Comparison of ENCODE assay signal across 13 mouse cellular contexts in genomic region chr11:20634543-20634942, GRCm38 (mm10).
A peak's percentile ranks its signal among the peaks of the same experiment; 100 is the strongest.
DNase-seq lines count a peak whose midpoint lies in the region; ATAC-seq and TF ChIP-seq lines count a peak whose summit lies in the region.
"Had no signal": no experiment of that assay in that cellular context is flagged by ENCODE, and none has a peak within 500 bp of the region (broad histone marks: within the 10 kb centered on the region; RNA-seq: fewer than 3 reads in every experiment).

No protein-coding gene starts in this region.

- peaks cover 34% of the 10 kb centered on the region for H3K4me1 ChIP-seq in heart, embryonic 11.5 days (ENCODE audit: control insufficient read depth, insufficient read depth, low read length)
- H3K4me1 ChIP-seq in lung, embryonic 14.5 days (ENCODE audit: insufficient read depth), result peaks cover 12% of the 10 kb centered on the region
- peaks cover 9% of the 10 kb centered on the region; the same call in 1 of the 2 replicates for H3K4me1 ChIP-seq in intestine, embryonic 16.5 days (ENCODE audit: control insufficient read depth, insufficient read depth, low read length)

- H3K27ac ChIP-seq in heart, embryonic 11.5 days (ENCODE audit: low read depth, low read length), result no peak overlapping the region
- peak overlapping the region; percentile 37; the same call in 1 of the 2 replicates for H3K27ac ChIP-seq in lung, embryonic 14.5 days (ENCODE audit: low read depth)
- peak overlapping the region; percentile 83 for H3K27ac ChIP-seq in intestine, embryonic 16.5 days (ENCODE audit: low read length)
- H3K27ac ChIP-seq: limb, embryonic 10.5 days had no signal

- H3K36me3 ChIP-seq in heart, embryonic 11.5 days (ENCODE audit: control insufficient read depth, insufficient read depth, low read length), result no peaks in the 10 kb centered on the region
- H3K36me3 ChIP-seq in lung, embryonic 14.5 days (ENCODE audit: insufficient read depth), result no peaks in the 10 kb centered on the region
- no peaks in the 10 kb centered on the region for H3K36me3 ChIP-seq in intestine, embryonic 16.5 days (ENCODE audit: control insufficient read depth, insufficient read depth, low read length)
- H3K36me3 ChIP-seq in myocyte (ENCODE audit: control insufficient read depth, insufficient read depth), result no peaks in the 10 kb centered on the region
- H3K36me3 ChIP-seq: limb, embryonic 10.5 days had no signal

- H3K9me3 ChIP-seq in heart, embryonic 11.5 days (replicated peaks; ENCODE audit: control insufficient read depth, low read length), result no peaks in the 10 kb centered on the region
- H3K9me3 ChIP-seq in lung, embryonic 14.5 days (ENCODE audit: low read depth, low read length), result no peaks in the 10 kb centered on the region
- no peaks in the 10 kb centered on the region for H3K9me3 ChIP-seq in intestine, embryonic 16.5 days (ENCODE audit: control insufficient read depth, low read length)
- H3K9me3 ChIP-seq: limb, embryonic 10.5 days had no signal

- ATAC-seq in heart, embryonic 11.5 days (replicated peaks; ENCODE audit: insufficient number of reproducible peaks, low FRiP score, low TSS enrichment), result no peak
- no peak for ATAC-seq in lung, embryonic 14.5 days (ENCODE audit: insufficient read depth)
- ATAC-seq in intestine, embryonic 16.5 days, result no peak

- no peak for DNase-seq in heart, postnatal 14 days
- no peak for DNase-seq in lung, embryonic 14.5 days
- no peak for DNase-seq in lung, adult 18-20 months
- no peak for DNase-seq in cerebellum, postnatal 4 days (ENCODE audit: low spot score in 2 of 2)
- no peak for DNase-seq in embryo, embryonic 10 days (ENCODE audit: low spot score)
- DNase-seq: adrenal gland, adult 8-10 months; cerebellum, adult 9-10 months; kidney, postnatal 25 days; lung, postnatal 10 days had no signal

- peaks cover 76% of the 10 kb centered on the region for H3K79me2 ChIP-seq in myocyte (ENCODE audit: control insufficient read depth, insufficient read depth)

- 0 out of 2 replicates have a peak overlapping the region, but pooled peaks have one; percentile 3 for H3K4me3 ChIP-seq in heart, embryonic 11.5 days (ENCODE audit: low read depth, low read length)
- H3K4me3 ChIP-seq in lung, embryonic 14.5 days (ENCODE audit: low read depth, low read length), result no peak overlapping the region
- peak overlapping the region; percentile 29 for H3K4me3 ChIP-seq in intestine, embryonic 16.5 days (ENCODE audit: low read length)
- no peak overlapping the region for H3K4me3 ChIP-seq in myocyte
- H3K4me3 ChIP-seq: limb, embryonic 10.5 days had no signal

- no peak overlapping the region for H3K9ac ChIP-seq in heart, embryonic 11.5 days (ENCODE audit: low read depth, low read length)
- no peak overlapping the region for H3K9ac ChIP-seq in lung, embryonic 14.5 days
- H3K9ac ChIP-seq in intestine, embryonic 16.5 days (ENCODE audit: low read depth, low read length), result peak overlapping the region; percentile 37; the same call in 1 of the 2 replicates

- TF ChIP-seq CTCF in lung, embryonic 14.5 days (IDR thresholded peaks at IDR 0.05; ENCODE audit: low read depth), result no peak

- H3K27me3 ChIP-seq in heart, embryonic 11.5 days (ENCODE audit: control insufficient read depth, insufficient read depth, low read length), result no peaks in the 10 kb centered on the region
- H3K27me3 ChIP-seq in lung, embryonic 14.5 days (ENCODE audit: insufficient read depth, low read length), result no peaks in the 10 kb centered on the region
- H3K27me3 ChIP-seq in intestine, embryonic 16.5 days (replicated peaks; ENCODE audit: control insufficient read depth, insufficient read depth, low read length), result no peaks in the 10 kb centered on the region
- H3K27me3 ChIP-seq in myocyte (ENCODE audit: control insufficient read depth, insufficient read depth, insufficient read length), result no peaks in the 10 kb centered on the region

- 63% methylated on average over 1 of the region's 1 CpGs for WGBS in heart, embryonic 11.5 days (ENCODE audit: insufficient replicate concordance)
- 66% methylated on average over 1 of the region's 1 CpGs for WGBS in lung, embryonic 14.5 days
- 57% methylated on average over 1 of the region's 1 CpGs for WGBS in intestine, embryonic 16.5 days

- intact Hi-C loops in heart, postnatal 14 days (cut with DNase I), result loop anchor here (2.0 kb wide), 1 partner anchor 102 kb away; no protein-coding TSS in a partner anchor

- peak overlapping the region; percentile 36 for H3K4me2 ChIP-seq in heart, embryonic 11.5 days
- peak overlapping the region; percentile 11; the same call in 1 of the 2 replicates for H3K4me2 ChIP-seq in lung, embryonic 14.5 days
- H3K4me2 ChIP-seq in intestine, embryonic 16.5 days (ENCODE audit: low read depth, low read length), result peak overlapping the region; percentile 45
- peak overlapping the region; percentile 72 for H3K4me2 ChIP-seq in myocyte (ENCODE audit: low read depth)

- no peak for TF ChIP-seq POLR2A in myocyte (IDR thresholded peaks at IDR 0.05; ENCODE audit: insufficient read length, low read depth)

- H3ac ChIP-seq in myocyte (ENCODE audit: control insufficient read depth, insufficient read length), result no peak overlapping the region

TF ChIP-seq in myocyte, 11 proteins besides CTCF, POLR2A, EP300 and RAD21:
- TF ChIP-seq CEBPB (IDR thresholded peaks at IDR 0.05; ENCODE audit: insufficient read depth, poor library complexity, severe bottlenecking), result no peak
- no peak for TF ChIP-seq TCF3 (IDR thresholded peaks at IDR 0.05; ENCODE audit: insufficient read length, low read depth)
- TF ChIP-seq MYOG (IDR thresholded peaks at IDR 0.05; ENCODE audit: control insufficient read depth in 1 of 3, insufficient read depth in 1 of 3, insufficient read length in 2 of 3, low read depth in 2 of 3), result no peak
- TF ChIP-seq MAX (IDR thresholded peaks at IDR 0.05; ENCODE audit: low read depth), result no peak
- TF ChIP-seq USF1 (IDR thresholded peaks at IDR 0.05; ENCODE audit: low read depth), result no peak
- TF ChIP-seq MYOD1 (IDR thresholded peaks at IDR 0.05; ENCODE audit: control insufficient read depth in 1 of 3, insufficient read length in 2 of 3, low read depth in 2 of 3), result no peak
- no peak for TF ChIP-seq E2F4 (IDR thresholded peaks at IDR 0.05; ENCODE audit: insufficient read depth)
- TF ChIP-seq REST (IDR thresholded peaks at IDR 0.05; ENCODE audit: insufficient read depth, insufficient read length), result no peak
- no peak for TF ChIP-seq SRF (IDR thresholded peaks at IDR 0.05; ENCODE audit: control insufficient read depth, insufficient read length, low read depth)
- TF ChIP-seq TCF12 (IDR thresholded peaks at IDR 0.05; ENCODE audit: insufficient read depth, poor library complexity, severe bottlenecking), result no peak
- no peak for TF ChIP-seq POLR2AphosphoS2 (IDR thresholded peaks at IDR 0.05; ENCODE audit: insufficient read length, low read depth)
TF ChIP-seq in myocyte: peak in this region for 0.

Comparison
In these comparisons a context has a peak if more than half of its experiments do, and no peak if none do; other contexts are left out.
1. H3K4me2 ChIP-seq: peak in every context shown above with its lines; median percentile 72 in myocyte; 45 in intestine, embryonic 16.5 days; 36 in heart, embryonic 11.5 days; 11 in lung, embryonic 14.5 days.
2. H3K4me3 ChIP-seq: peak in heart, embryonic 11.5 days (single experiment) and intestine, embryonic 16.5 days (single experiment); none in lung, embryonic 14.5 days (single experiment) and myocyte (single experiment).